In genomic region chr11:57962382-57963285, GRCm38 (mm10) we compare ENCODE assay signal across 8 mouse cellular contexts. TPM values are rescaled to one million over a fixed set of nuclear protein-coding genes. Genes with fewer than 3 reads are reported as not detected.
DNase-seq lines count a peak whose midpoint lies in the region; ATAC-seq and TF ChIP-seq lines count a peak whose summit lies in the region.

No protein-coding gene starts in this region.

- peak overlapping the region; percentile 86 for H3K4me2 ChIP-seq in kidney, embryonic 14.5 days (replicated peaks; ENCODE audit: low read depth, low read length)
- peak overlapping the region; percentile 87 for H3K4me2 ChIP-seq in limb, embryonic 15.5 days
- peak overlapping the region; percentile 84 for H3K4me2 ChIP-seq in midbrain, postnatal 0 days (ENCODE audit: low read depth, low read length, poor library complexity, severe bottlenecking)

- 1% methylated on average over 40 of the region's 40 CpGs for WGBS in heart, embryonic 10.5 days
- WGBS in kidney, embryonic 14.5 days = 1% methylated on average over 40 of the region's 40 CpGs
- WGBS in limb, embryonic 15.5 days = 2% methylated on average over 40 of the region's 40 CpGs
- WGBS in midbrain, postnatal 0 days = under 1% methylated on average over 40 of the region's 40 CpGs

- peak; percentile 77 for TF ChIP-seq POLR2A in embryonic fibroblast, embryonic 13.5 days (IDR thresholded peaks at IDR 0.05; ENCODE audit: low read depth, low read length)

- H3K79me2 ChIP-seq in C2C12 (ENCODE audit: control insufficient read depth, insufficient read depth) = no peaks in the 10 kb centered on the region

- H3K4me3 ChIP-seq in C2C12 (ENCODE audit: insufficient read depth, poor library complexity, severe bottlenecking) = peak overlapping the region; percentile 40
- peak overlapping the region; percentile 45 for H3K4me3 ChIP-seq in embryonic fibroblast, embryonic 13.5 days (ENCODE audit: insufficient read depth, low read length)
- H3K4me3 ChIP-seq in heart, embryonic 10.5 days = peak overlapping the region; percentile 78
- peak overlapping the region; percentile 53 for H3K4me3 ChIP-seq in kidney, embryonic 14.5 days (ENCODE audit: low read length)
- peak overlapping the region; percentile 52 for H3K4me3 ChIP-seq in limb, embryonic 15.5 days
- peak overlapping the region; percentile 47 for H3K4me3 ChIP-seq in midbrain, postnatal 0 days (ENCODE audit: low read depth, low read length)

- H3ac ChIP-seq in C2C12 (ENCODE audit: control insufficient read depth, insufficient read length, low read depth) = peak overlapping the region; percentile 69

- peak; percentile 94 for ATAC-seq in kidney, embryonic 14.5 days (ENCODE audit: low FRiP score, low TSS enrichment)
- ATAC-seq in limb, embryonic 15.5 days (ENCODE audit: insufficient number of reproducible peaks, low FRiP score, low TSS enrichment, low read depth) = peak; percentile 68
- ATAC-seq in midbrain, postnatal 0 days (ENCODE audit: low FRiP score) = peak; percentile 93

- peak overlapping the region; percentile 78 for H3K9ac ChIP-seq in kidney, embryonic 14.5 days (ENCODE audit: low read depth, low read length)
- peak overlapping the region; percentile 51 for H3K9ac ChIP-seq in limb, embryonic 15.5 days
- H3K9ac ChIP-seq in midbrain, postnatal 0 days (replicated peaks; ENCODE audit: low read length, poor library complexity, severe bottlenecking) = peak overlapping the region; percentile 76

- no peaks in the 10 kb centered on the region for H3K79me3 ChIP-seq in C2C12 (ENCODE audit: low read depth)

- H3K36me3 ChIP-seq in C2C12 (ENCODE audit: control insufficient read depth, insufficient read depth) = no peaks in the 10 kb centered on the region
- no peaks in the 10 kb centered on the region for H3K36me3 ChIP-seq in heart, embryonic 10.5 days
- H3K36me3 ChIP-seq in kidney, embryonic 14.5 days (ENCODE audit: control insufficient read depth, insufficient read depth, low read length) = no peaks in the 10 kb centered on the region
- H3K36me3 ChIP-seq in limb, embryonic 15.5 days = no peaks in the 10 kb centered on the region
- H3K36me3 ChIP-seq in midbrain, postnatal 0 days (ENCODE audit: insufficient read depth, low read length) = no peaks in the 10 kb centered on the region

- no peaks in the 10 kb centered on the region for H3K9me3 ChIP-seq in heart, embryonic 10.5 days
- H3K9me3 ChIP-seq in kidney, embryonic 14.5 days (ENCODE audit: control insufficient read depth, low read length) = no peaks in the 10 kb centered on the region
- H3K9me3 ChIP-seq in limb, embryonic 15.5 days = no peaks in the 10 kb centered on the region
- no peaks in the 10 kb centered on the region for H3K9me3 ChIP-seq in midbrain, postnatal 0 days (ENCODE audit: low read length)

- no peaks in the 10 kb centered on the region for H3K4me1 ChIP-seq in embryonic fibroblast, embryonic 13.5 days (ENCODE audit: control insufficient read depth, insufficient read depth, low read length)
- H3K4me1 ChIP-seq in heart, embryonic 10.5 days = peaks cover 18% of the 10 kb centered on the region
- no peaks in the 10 kb centered on the region for H3K4me1 ChIP-seq in kidney, embryonic 14.5 days (ENCODE audit: control insufficient read depth, insufficient read depth, low read length)
- H3K4me1 ChIP-seq in limb, embryonic 15.5 days = peaks cover 8% of the 10 kb centered on the region
- H3K4me1 ChIP-seq in midbrain, postnatal 0 days (ENCODE audit: insufficient read depth, low read length) = no peaks in the 10 kb centered on the region

- no peak for TF ChIP-seq CTCF in C2C12 (IDR thresholded peaks at IDR 0.05; ENCODE audit: control insufficient read depth, insufficient read depth, insufficient read length)
- no peak for TF ChIP-seq CTCF in embryonic fibroblast, embryonic 13.5 days (IDR thresholded peaks at IDR 0.05; ENCODE audit: borderline replicate concordance, insufficient read depth, low read length)
- TF ChIP-seq CTCF in midbrain, postnatal 0 days (IDR thresholded peaks at IDR 0.05) = no peak; the same call in 1 of the 2 replicates

- DNase-seq in brain, adult 2 months (ENCODE audit: low read depth, low spot score) = peak; percentile 92
- peak; percentile 95 for DNase-seq in heart, embryonic 10.5 days (ENCODE audit: low spot score)
- peak; percentile 87 for DNase-seq in midbrain, postnatal 0 days (ENCODE audit: low spot score)
- peak; percentile 75 to 84 for DNase-seq in spleen, postnatal 10 days (ENCODE audit: low spot score in 2 of 2)

- H3K27me3 ChIP-seq in C2C12 (ENCODE audit: control insufficient read depth, insufficient read depth, insufficient read length) = no peaks in the 10 kb centered on the region
- peaks cover 12% of the 10 kb centered on the region for H3K27me3 ChIP-seq in heart, embryonic 10.5 days (ENCODE audit: insufficient read depth, poor library complexity, severe bottlenecking)
- H3K27me3 ChIP-seq in kidney, embryonic 14.5 days (ENCODE audit: control insufficient read depth, insufficient read depth, low read length) = no peaks in the 10 kb centered on the region
- H3K27me3 ChIP-seq in limb, embryonic 15.5 days = no peaks in the 10 kb centered on the region
- no peaks in the 10 kb centered on the region for H3K27me3 ChIP-seq in midbrain, postnatal 0 days (ENCODE audit: insufficient read depth, low read length)

- H3K27ac ChIP-seq in embryonic fibroblast, embryonic 13.5 days (ENCODE audit: insufficient read depth, low read length) = peak overlapping the region; percentile 45
- peak overlapping the region; percentile 94 for H3K27ac ChIP-seq in heart, embryonic 10.5 days
- H3K27ac ChIP-seq in kidney, embryonic 14.5 days (ENCODE audit: low read depth, low read length) = peak overlapping the region; percentile 38; the same call in 1 of the 2 replicates
- H3K27ac ChIP-seq in limb, embryonic 15.5 days = peak overlapping the region; percentile 67
- H3K27ac ChIP-seq in midbrain, postnatal 0 days (ENCODE audit: low read depth, low read length) = peak overlapping the region; percentile 91

TF ChIP-seq in C2C12, 6 proteins besides CTCF, POLR2A, EP300 and RAD21:
- no peak for TF ChIP-seq MYOG (IDR thresholded peaks at IDR 0.05; ENCODE audit: control insufficient read depth, extremely low read depth, insufficient read length)
- no peak for TF ChIP-seq MYOD1 (IDR thresholded peaks at IDR 0.05; ENCODE audit: control insufficient read depth, insufficient read length, low read depth)
- TF ChIP-seq CEBPB (IDR thresholded peaks at IDR 0.05; ENCODE audit: low read depth) = no peak
- TF ChIP-seq USF1 (IDR thresholded peaks at IDR 0.05; ENCODE audit: low read depth) = no peak
- TF ChIP-seq FOSL1 (IDR thresholded peaks at IDR 0.05; ENCODE audit: insufficient read depth, low read length, poor library complexity, severe bottlenecking) = no peak
- TF ChIP-seq MAX (IDR thresholded peaks at IDR 0.05) = no peak

RNA-seq across cellular contexts. Expression of gene Larp1, which starts 46.2 kb away (rescaled TPM):
- 59.4 TPM for polyA plus RNA-seq in C2C12 (2012; fragmentation: generic; extraction: Trizol)
- polyA plus RNA-seq in embryonic fibroblast, embryonic 13.5 days (2011; ENCODE audit: insufficient read length, low read depth, missing spikeins) = 89.9 and 94.4 TPM in 2 replicates
- polyA plus RNA-seq in heart, embryonic 10.5 days (2016; fragmentation: Nextera tagmentation; extraction: Ambion mirVana) = 18.3 and 21.8 TPM in 2 replicates
- polyA plus RNA-seq in kidney, embryonic 14.5 days (2014; fragmentation: Nextera tagmentation; extraction: Ambion mirVana) = 21.5 and 25.0 TPM in 2 replicates
- polyA plus RNA-seq in limb, embryonic 15.5 days (2015; fragmentation: Nextera tagmentation; extraction: Ambion mirVana) = 16.6 and 18.6 TPM in 2 replicates
- 51.8 and 53.1 TPM in 2 replicates for total RNA-seq in midbrain, postnatal 0 days (2014; rRNA removed)
- 14.7 and 15.7 TPM in 2 replicates for polyA plus RNA-seq in midbrain, postnatal 0 days (2015; fragmentation: Nextera tagmentation; extraction: Ambion mirVana)

Comparison
In these comparisons a context has a peak if more than half of its experiments do, and no peak if none do; other contexts are left out.
1. Peak in every context shown above with its lines: DNase-seq, ATAC-seq, H3K4me3 ChIP-seq and H3K27ac ChIP-seq.
2. H3K27ac ChIP-seq: peak in every context shown above with its lines; median percentile 94 in heart, embryonic 10.5 days; 91 in midbrain, postnatal 0 days; 67 in limb, embryonic 15.5 days; 45 in embryonic fibroblast, embryonic 13.5 days; 38 in kidney, embryonic 14.5 days.